Mouse (Mus musculus) stomach, embryonic 14.5 days (tissue): ENCODE results near the gene Mast2. TPM values are rescaled to one million over a fixed set of nuclear protein-coding genes. Genes with fewer than 3 reads are reported as not detected.

Experiments
- ATAC-seq: fragments of 200-750 bp; cut with Nextera tagmentation; 2 replicates; pipeline ENCODE4 v1.8.0; 2017; ENCODE audit warnings: low read depth, moderate TSS enrichment; ENCODE audit not compliant: insufficient number of reproducible peaks, insufficient read depth, low FRiP score
- H3K27ac ChIP-seq: fragments of 300-500 bp; sonication (generic); 2 replicates; pipeline ENCODE4 v1.5.1; 2014; ENCODE audit warnings: mild to moderate bottlenecking, low read length, moderate library complexity, mixed read lengths
- H3K27me3 ChIP-seq: fragments of 300-500 bp; sonication (generic); 2 replicates; pipeline ENCODE4 v1.6.1; 2014; ENCODE audit warnings: low read length, control low read depth, mixed read lengths; ENCODE audit not compliant: control insufficient read depth, insufficient read depth
- H3K36me3 ChIP-seq: fragments of 300-500 bp; sonication (generic); 2 replicates; pipeline ENCODE4 v1.6.1; 2014; ENCODE audit warnings: mild to moderate bottlenecking, control low read depth, low read length, moderate library complexity, mixed read lengths; ENCODE audit not compliant: control insufficient read depth, insufficient read depth
- H3K4me1 ChIP-seq: fragments of 300-500 bp; sonication (generic); 2 replicates; pipeline ENCODE4 v1.6.1; 2014; ENCODE audit warnings: low read length, control low read depth, mixed read lengths; ENCODE audit not compliant: control insufficient read depth, insufficient read depth
- H3K4me2 ChIP-seq: fragments of 300-500 bp; sonication (generic); replicated peaks from 2 replicates; pipeline ENCODE4 v1.6.1; 2014; ENCODE audit warnings: low read depth, low read length, control low read depth
- H3K4me3 ChIP-seq: fragments of 300-500 bp; sonication (generic); 2 replicates; pipeline ENCODE4 v1.5.1; 2014; ENCODE audit warnings: low read depth, low read length, control low read depth
- H3K9ac ChIP-seq: fragments of 300-500 bp; sonication (generic); replicated peaks from 2 replicates; pipeline ENCODE4 v1.6.1; 2014; ENCODE audit warnings: low read depth, mild to moderate bottlenecking, control low read depth, low read length, moderate library complexity, mixed read lengths
- H3K9me3 ChIP-seq: fragments of 300-500 bp; sonication (generic); 2 replicates; pipeline ENCODE4 v1.6.1; 2016; ENCODE audit warnings: low read depth, low read length, control low read depth; ENCODE audit not compliant: control insufficient read depth
- WGBS: fragments of 180-500 bp; shearing (Covaris S2); extraction: QIAGEN DNeasy Blood & Tissue Kit; methylation state at CpG from one replicate; pipeline ENCODE4 v1.1.7; 2014; 5-methylcytosine and 5-hydroxymethylcytosine counted together
- polyA plus RNA-seq: library from polyadenylated mRNA; unstranded; fragments of >200 nt; fragmentation: Nextera tagmentation; extraction: Ambion mirVana; gene quantifications from 2 replicates; pipeline ENCODE4 v1.2.1, GENCODE M21; 2014

The Mast2 gene
- polyA plus RNA-seq, 1 experiment from 2014 or later = 23.4 TPM

- ATAC-seq = no peak
- no peak overlapping the region for H3K4me3 ChIP-seq
- WGBS = 98% methylated on average over 3 of the region's 3 CpGs
- no peaks in the 10 kb centered on the region for H3K4me1 ChIP-seq
- peaks cover 21% of the 10 kb centered on the region; the same call in 1 of the 2 replicates for H3K36me3 ChIP-seq
- no peak overlapping the region for H3K27ac ChIP-seq
- no peaks in the 10 kb centered on the region for H3K27me3 ChIP-seq
- H3K9ac ChIP-seq = no peak overlapping the region
- H3K4me2 ChIP-seq = no peak overlapping the region
- H3K9me3 ChIP-seq = 0 out of 2 replicates have a peak, but pooled peaks cover 4% of the 10 kb centered on the region
These were observed 134.7 kb downstream of the Mast2 start for GRCm38 (mm10) chr4:116329256-116329655.

- 87% methylated on average over 6 of the region's 6 CpGs for WGBS
- Histone ChIP-seq H3K4me2 (no peak overlapping the region), H3K4me1 (no peaks in the 10 kb centered on the region), H3K9me3 (no peaks in the 10 kb centered on the region), H3K36me3 (peaks cover 35% of the 10 kb centered on the region), H3K27ac (no peak overlapping the region), H3K9ac (no peak overlapping the region), H3K27me3 (no peaks in the 10 kb centered on the region), H3K4me3 (no peak overlapping the region)
- no peak for ATAC-seq
These were observed 141.9 kb downstream of the Mast2 start for GRCm38 (mm10) chr4:116322127-116322526.

GRCm38 (mm10) chr4:116317575-116317974, 146.4 kb downstream of the Mast2 start:
- Histone ChIP-seq H3K36me3 (peaks cover 44% of the 10 kb centered on the region), H3K4me3 (no peak overlapping the region), H3K9ac (no peak overlapping the region), H3K27ac (no peak overlapping the region), H3K4me1 (no peaks in the 10 kb centered on the region), H3K27me3 (no peaks in the 10 kb centered on the region), H3K9me3 (no peaks in the 10 kb centered on the region), H3K4me2 (no peak overlapping the region)
- WGBS = 93% methylated on average over 4 of the region's 4 CpGs
- no peak for ATAC-seq

- no peaks in the 10 kb centered on the region for H3K27me3 ChIP-seq
- H3K9me3 ChIP-seq = no peaks in the 10 kb centered on the region
- no peak overlapping the region for H3K4me2 ChIP-seq
- no peak overlapping the region for H3K9ac ChIP-seq
- WGBS = 8% methylated on average over 1 of the region's 1 CpGs
- no peak overlapping the region for H3K27ac ChIP-seq
- H3K36me3 ChIP-seq = peaks cover 32% of the 10 kb centered on the region
- H3K4me1 ChIP-seq = no peaks in the 10 kb centered on the region
- no peak overlapping the region for H3K4me3 ChIP-seq
- ATAC-seq = no peak
These were observed 159.4 kb downstream of the Mast2 start for GRCm38 (mm10) chr4:116304551-116304950.

- H3K4me1 ChIP-seq = no peaks in the 10 kb centered on the region
- no peak overlapping the region for H3K4me2 ChIP-seq
- no peak overlapping the region for H3K4me3 ChIP-seq
- peaks cover 7% of the 10 kb centered on the region for H3K36me3 ChIP-seq
- H3K27me3 ChIP-seq = no peaks in the 10 kb centered on the region
- WGBS = 50% methylated on average over 4 of the region's 4 CpGs
- no peaks in the 10 kb centered on the region for H3K9me3 ChIP-seq
- ATAC-seq = no peak
- no peak overlapping the region for H3K9ac ChIP-seq
- no peak overlapping the region for H3K27ac ChIP-seq
These were observed 163.1 kb downstream of the Mast2 start for GRCm38 (mm10) chr4:116300878-116301355.

GRCm38 (mm10) chr4:116293296-116293695, 170.7 kb downstream of the Mast2 start:
- 86% methylated on average over 12 of the region's 12 CpGs for WGBS
- H3K4me1 ChIP-seq = no peaks in the 10 kb centered on the region
- no peak overlapping the region for H3K4me3 ChIP-seq
- H3K4me2 ChIP-seq = no peak overlapping the region
- no peak overlapping the region for H3K9ac ChIP-seq
- no peaks in the 10 kb centered on the region for H3K27me3 ChIP-seq
- H3K36me3 ChIP-seq = peaks cover 10% of the 10 kb centered on the region
- H3K27ac ChIP-seq = no peak overlapping the region
- H3K9me3 ChIP-seq = no peaks in the 10 kb centered on the region
- no peak for ATAC-seq

- 89% methylated on average over 6 of the region's 6 CpGs for WGBS
- H3K9me3 ChIP-seq = no peaks in the 10 kb centered on the region
- no peaks in the 10 kb centered on the region for H3K27me3 ChIP-seq
- no peaks in the 10 kb centered on the region for H3K4me1 ChIP-seq
- H3K4me3 ChIP-seq = no peak overlapping the region
- H3K4me2 ChIP-seq = no peak overlapping the region
- no peak overlapping the region for H3K9ac ChIP-seq
- no peak overlapping the region for H3K27ac ChIP-seq
- ATAC-seq = no peak
- peaks cover 13% of the 10 kb centered on the region for H3K36me3 ChIP-seq
These were observed 172.4 kb downstream of the Mast2 start for GRCm38 (mm10) chr4:116291561-116291960.

- no peaks in the 10 kb centered on the region for H3K4me1 ChIP-seq
- H3K9ac ChIP-seq = no peak overlapping the region
- H3K4me3 ChIP-seq = no peak overlapping the region
- no peak for ATAC-seq
- H3K27me3 ChIP-seq = no peaks in the 10 kb centered on the region
- H3K9me3 ChIP-seq = no peaks in the 10 kb centered on the region
- no peak overlapping the region for H3K27ac ChIP-seq
- H3K4me2 ChIP-seq = no peak overlapping the region
- H3K36me3 ChIP-seq = peaks cover 10% of the 10 kb centered on the region
- WGBS = 72% methylated on average over 2 of the region's 2 CpGs
These were observed 181.8 kb downstream of the Mast2 start for GRCm38 (mm10) chr4:116282211-116282610.

GRCm38 (mm10) chr4:116268220-116268619, 195.8 kb downstream of the Mast2 start:
- H3K36me3 ChIP-seq = peaks cover 5% of the 10 kb centered on the region; the same call in 1 of the 2 replicates
- no peaks in the 10 kb centered on the region for H3K27me3 ChIP-seq
- H3K9me3 ChIP-seq = no peaks in the 10 kb centered on the region
- ATAC-seq = no peak
- H3K9ac ChIP-seq = no peak overlapping the region
- H3K4me1 ChIP-seq = no peaks in the 10 kb centered on the region
- H3K4me3 ChIP-seq = no peak overlapping the region
- H3K4me2 ChIP-seq = no peak overlapping the region
- 94% methylated on average over 6 of the region's 6 CpGs for WGBS
- H3K27ac ChIP-seq = no peak overlapping the region
